Mouse (Mus musculus) R1 (cell line): ENCODE measurements around the gene Gm525.
"Not testable (repeated sequence)": the region's sequence is repeated elsewhere in the genome, so short reads cannot be mapped to it uniquely, and the experiment has no call there.

Experiments
- DNase-seq: peaks from one replicate; pipeline ENCODE4 v3.0.0-alpha.2; 2018; ENCODE audit warnings: low read depth, low spot score

Gene Gm525

GRCm38 (mm10) chr11:89073541-89073940, at the start of gene Gm525:
Gm525 (plus strand) TSS chr11:89073841.
- no peak for DNase-seq

GRCm38 (mm10) chr11:89024181-89024881, 49.3 kb upstream of the Gm525 start:
- no peak for DNase-seq

GRCm38 (mm10) chr11:89025603-89026002, 48.0 kb upstream of the Gm525 start:
- DNase-seq, result no peak

DNA sequence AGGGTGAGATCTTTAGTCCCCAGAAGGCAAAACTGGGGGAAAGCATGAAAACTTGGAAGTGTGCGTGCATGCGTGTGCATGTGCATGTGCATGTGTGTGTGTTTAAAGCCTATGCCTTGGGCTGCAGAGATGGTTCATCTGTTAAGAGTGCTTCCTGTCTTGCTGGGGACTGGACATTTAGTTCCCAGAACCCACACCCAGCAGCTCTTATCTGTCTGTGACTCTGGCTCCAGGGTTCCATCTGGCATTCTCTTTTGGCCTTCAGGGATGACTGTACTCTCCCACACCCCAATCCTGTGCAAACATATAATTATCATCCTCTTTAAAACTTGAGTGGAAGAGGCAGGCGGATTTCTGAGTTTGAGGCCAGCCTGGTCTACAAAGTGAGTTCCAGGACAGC, 47.5 kb upstream of the Gm525 start:
- no peak for DNase-seq

GRCm38 (mm10) chr11:89027955-89028361, 45.7 kb upstream of the Gm525 start:
- DNase-seq, result peak; percentile 55

- no peak for DNase-seq
Observed at GRCm38 (mm10) chr11:89028871-89029405, 44.7 kb upstream of the Gm525 start.

GRCm38 (mm10) chr11:89030552-89030951, 43.1 kb upstream of the Gm525 start:
- DNase-seq, result peak; percentile 82

DNA sequence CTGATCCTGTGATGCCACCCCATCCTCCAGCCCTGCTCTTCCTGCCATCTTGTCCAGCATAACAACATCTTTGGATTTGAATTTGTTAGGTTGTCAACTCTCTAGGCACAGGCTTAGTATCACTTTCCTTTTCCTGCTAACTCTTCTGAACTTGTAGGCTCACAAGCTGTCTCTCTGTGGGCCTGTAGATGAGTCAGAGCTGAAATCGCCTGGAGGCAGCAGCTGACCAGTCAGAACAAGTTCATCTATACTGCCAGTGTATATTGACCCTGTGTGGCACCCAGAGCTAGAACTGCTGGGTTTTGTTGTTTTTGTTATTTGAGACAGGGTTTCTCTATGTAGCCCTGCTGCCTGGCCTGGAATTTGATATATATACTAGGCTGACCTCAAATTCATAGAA, 42.5 kb upstream of the Gm525 start:
- no peak for DNase-seq

DNA sequence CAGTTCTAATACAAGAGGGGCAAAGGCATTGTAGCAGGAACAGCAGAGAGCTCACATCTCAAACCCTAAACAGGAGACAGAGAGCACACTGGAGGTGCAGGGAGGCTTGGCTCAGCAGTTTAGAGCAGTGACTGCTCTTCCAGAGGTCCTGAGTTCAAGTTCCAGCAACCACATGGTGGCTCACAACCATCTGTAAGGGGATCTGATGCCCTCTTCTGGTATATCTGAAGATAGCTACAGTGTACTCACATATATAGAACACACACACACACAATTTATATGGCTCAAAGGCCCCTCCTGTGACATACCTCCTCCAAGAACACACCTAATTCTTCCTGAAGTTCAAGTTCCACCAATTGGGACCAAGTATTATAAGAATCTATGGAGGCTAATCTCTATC, 39.0 kb upstream of the Gm525 start:
- DNase-seq, result no peak

DNA sequence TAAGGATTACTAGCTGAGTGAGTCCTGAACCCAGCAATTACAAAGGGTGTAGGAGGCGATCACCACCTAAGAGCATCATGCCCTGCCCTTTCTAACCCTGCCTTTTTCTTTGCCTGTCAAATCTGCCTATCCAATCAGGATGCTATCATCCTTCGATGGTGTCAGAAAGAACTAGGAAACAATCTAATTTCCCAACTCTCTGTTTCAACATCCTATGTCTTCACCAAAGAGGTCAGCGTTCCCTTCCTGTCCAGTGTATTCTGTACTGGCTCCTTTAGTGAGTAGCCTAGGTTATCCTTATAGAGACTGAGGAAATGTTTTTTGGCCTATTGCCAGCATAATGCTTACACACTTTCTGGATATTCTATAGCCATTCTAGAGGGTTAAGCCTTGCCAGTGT, 38.1 kb upstream of the Gm525 start:
- DNase-seq, result peak; percentile 19

GRCm38 (mm10) chr11:89038496-89038895, 35.1 kb upstream of the Gm525 start:
- no peak for DNase-seq

- DNase-seq, result peak; percentile 71
Observed at GRCm38 (mm10) chr11:89039325-89039724, 34.3 kb upstream of the Gm525 start.

DNA sequence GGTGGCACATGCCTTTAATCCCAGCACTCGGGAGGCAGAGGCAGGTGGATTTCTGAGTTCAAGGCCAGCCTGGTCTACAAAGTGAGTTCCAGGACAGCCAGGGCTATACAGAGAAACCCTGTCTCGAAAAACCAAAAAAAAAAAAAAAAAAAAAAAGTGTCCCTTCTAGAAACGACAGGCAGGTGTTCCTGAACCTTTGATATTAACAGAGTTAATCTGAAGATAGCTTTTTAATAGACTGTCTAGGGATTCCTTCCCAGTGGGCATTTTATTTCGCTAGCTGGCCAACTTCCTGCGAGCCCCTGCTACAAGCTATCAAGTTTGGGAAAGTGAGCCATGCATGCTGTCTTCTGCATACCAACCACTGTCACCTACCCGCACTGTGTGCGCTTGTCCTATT, 32.6 kb upstream of the Gm525 start:
- not testable (repeated sequence) for DNase-seq

DNA sequence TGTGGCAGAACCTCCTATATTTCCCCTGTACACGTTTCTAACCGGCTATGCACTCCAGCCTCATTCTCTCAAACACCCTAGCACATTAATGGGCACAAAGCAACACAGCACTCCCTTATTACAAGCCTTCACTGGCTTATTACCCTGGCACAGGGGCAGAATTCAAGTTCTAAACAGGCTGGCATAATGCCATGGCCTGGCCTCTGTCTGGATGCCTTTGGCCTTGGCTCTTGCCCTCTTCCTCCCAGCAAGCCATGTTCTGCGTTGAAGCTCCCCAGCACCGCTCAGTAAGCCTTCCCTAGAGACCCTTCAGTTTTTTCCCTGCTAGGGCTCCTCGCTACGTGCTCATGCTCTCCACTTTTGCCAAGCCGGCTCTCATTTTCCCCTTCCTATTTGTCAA, 30.6 kb upstream of the Gm525 start:
- no peak for DNase-seq

DNA sequence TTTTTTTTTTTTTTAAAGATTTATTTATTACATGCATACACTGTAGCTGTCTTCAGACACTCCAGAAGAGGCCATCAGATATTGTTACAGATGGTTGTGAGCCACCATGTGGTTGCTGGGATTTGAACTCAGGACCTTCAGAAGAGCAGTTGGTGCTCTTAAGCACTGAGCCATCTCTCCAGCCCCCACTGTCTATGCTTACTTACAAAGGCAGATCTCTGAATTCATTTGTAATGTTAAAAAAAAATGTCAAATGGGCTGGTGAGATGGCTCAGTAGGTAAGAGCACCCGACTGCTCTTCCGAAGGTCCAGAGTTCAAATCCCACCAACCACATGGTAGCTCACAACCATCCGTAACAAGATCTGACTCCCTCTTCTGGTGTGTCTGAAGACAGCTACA, 28.1 kb upstream of the Gm525 start:
- DNase-seq, result peak; percentile 60

GRCm38 (mm10) chr11:89046021-89046420, 27.6 kb upstream of the Gm525 start:
- peak; percentile 75 for DNase-seq

DNA sequence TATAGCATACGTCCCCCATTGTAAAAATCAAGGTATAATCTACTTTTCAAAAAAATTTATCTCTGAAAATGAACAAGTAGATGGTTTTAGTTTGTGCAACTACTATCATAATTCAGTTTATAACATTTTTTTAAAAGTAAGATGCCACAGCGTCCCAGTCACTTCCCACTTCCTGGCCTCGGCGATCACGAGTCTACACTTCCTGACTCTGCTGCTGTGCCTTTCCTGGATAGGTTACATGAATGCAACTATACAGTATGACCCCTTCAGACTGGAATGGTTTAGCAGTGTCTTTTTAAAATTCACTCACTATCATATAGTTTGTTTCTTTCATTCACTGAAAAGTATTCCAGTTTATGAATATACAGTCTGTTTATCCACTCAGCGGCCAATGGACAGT, 21.9 kb upstream of the Gm525 start:
- no peak for DNase-seq

- no peak for DNase-seq
Observed at GRCm38 (mm10) chr11:89055931-89056690, 17.5 kb upstream of the Gm525 start.

DNA sequence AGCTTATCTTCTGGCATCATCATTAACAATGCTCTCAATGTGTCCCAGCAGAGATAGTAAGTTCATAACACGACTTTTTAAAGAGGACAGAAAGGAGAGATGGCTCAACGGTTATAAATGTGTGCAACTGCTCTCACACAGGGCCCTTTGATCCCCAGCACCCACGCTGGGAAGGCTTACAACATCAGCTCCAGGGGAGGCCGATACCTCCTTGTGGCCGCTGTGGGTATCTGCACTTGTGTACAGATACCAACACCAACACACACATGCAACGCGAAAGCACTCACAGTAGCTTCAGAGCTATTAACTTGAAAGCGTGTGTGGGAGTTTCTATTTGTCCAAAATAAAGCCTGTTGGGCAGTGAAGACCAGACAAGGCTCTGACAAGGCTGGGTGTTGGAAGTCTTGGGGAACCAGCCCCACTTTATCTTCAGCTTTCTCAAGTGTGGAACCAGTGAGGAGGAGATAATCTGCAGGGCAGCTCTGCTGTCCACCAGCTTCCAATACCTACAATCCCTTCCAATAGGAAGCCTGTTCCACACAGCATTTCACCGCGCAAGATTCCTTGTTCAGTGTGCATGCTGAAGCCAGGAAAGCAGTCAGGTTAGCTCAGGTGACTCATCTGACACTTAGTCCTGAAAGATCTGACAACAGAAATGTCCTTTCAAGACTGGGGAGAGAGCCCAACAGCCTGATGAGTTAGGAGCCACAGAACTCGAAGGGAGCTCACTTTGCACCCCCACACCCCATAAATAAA, 14.9 kb upstream of the Gm525 start:
- peak; percentile 88 for DNase-seq

DNA sequence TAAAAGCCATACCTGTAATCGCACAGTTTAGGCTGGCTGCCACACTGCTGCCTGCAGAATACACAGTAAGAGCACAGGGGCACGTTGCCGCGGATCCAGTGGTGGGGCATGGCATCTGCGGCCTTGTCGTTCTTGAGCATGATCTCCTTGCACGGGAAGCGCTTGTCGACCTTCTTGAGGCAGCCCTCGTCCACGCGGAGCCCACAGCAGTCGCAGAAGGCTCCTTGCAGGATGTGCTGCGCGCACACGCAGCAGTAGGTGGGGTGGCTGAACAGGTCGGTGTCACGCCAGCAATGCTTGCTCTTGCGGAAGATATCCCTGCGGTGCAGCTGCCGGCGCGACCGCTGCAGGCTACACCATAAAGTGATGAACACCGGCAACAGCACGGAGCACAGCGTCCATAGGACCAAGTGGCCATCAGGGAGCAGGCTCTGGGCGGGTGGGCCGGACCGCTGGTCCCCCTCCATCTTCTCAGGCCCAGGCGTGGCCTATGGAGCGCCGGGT, 13.7 kb upstream of the Gm525 start:
- DNase-seq, result peak; percentile 51

- DNase-seq, result peak; percentile 97
Observed at GRCm38 (mm10) chr11:89060423-89061089, 13.1 kb upstream of the Gm525 start.
